Mouse (Mus musculus) embryonic facial prominence, embryonic 13.5 days (tissue): ENCODE results near the gene Olfr1393. TPM values are rescaled to one million over a fixed set of nuclear protein-coding genes. Genes with fewer than 3 reads are reported as not detected.
"Not testable (repeated sequence)": the region's sequence is repeated elsewhere in the genome, so short reads cannot be mapped to it uniquely, and the experiment has no call there.

Experiments used
- ATAC-seq: fragments of 200-750 bp; cut with Nextera tagmentation; 2 replicates; pipeline ENCODE4 v1.8.0; 2017; ENCODE audit warnings: low read depth; ENCODE audit not compliant: insufficient number of reproducible peaks, insufficient read depth, low FRiP score, low TSS enrichment
- H3K27ac ChIP-seq: fragments of 300-500 bp; sonication (generic); 2 replicates; pipeline ENCODE4 v1.5.1; 2015; ENCODE audit warnings: moderate library complexity, mild to moderate bottlenecking, inconsistent platforms
- H3K27me3 ChIP-seq: fragments of 300-500 bp; sonication (generic); 2 replicates; pipeline ENCODE4 v1.6.1; 2015; ENCODE audit warnings: mild to moderate bottlenecking, inconsistent platforms
- H3K36me3 ChIP-seq: fragments of 300-500 bp; sonication (generic); 2 replicates; pipeline ENCODE4 v1.6.1; 2015; ENCODE audit warnings: mild to moderate bottlenecking, inconsistent platforms
- H3K4me1 ChIP-seq: fragments of 300-500 bp; sonication (generic); 2 replicates; pipeline ENCODE4 v1.6.1; 2015; ENCODE audit warnings: inconsistent platforms
- H3K4me2 ChIP-seq: fragments of 300-500 bp; sonication (generic); 2 replicates; pipeline ENCODE4 v1.6.1; 2015; ENCODE audit warnings: moderate library complexity, mild to moderate bottlenecking, inconsistent platforms
- H3K4me3 ChIP-seq: fragments of 300-500 bp; sonication (generic); 2 replicates; pipeline ENCODE4 v1.5.1; 2015; ENCODE audit warnings: mild to moderate bottlenecking, inconsistent platforms
- H3K9ac ChIP-seq: fragments of 300-500 bp; sonication (generic); 2 replicates; pipeline ENCODE4 v1.6.1; 2015; ENCODE audit warnings: mild to moderate bottlenecking, inconsistent platforms
- H3K9me3 ChIP-seq: fragments of 300-500 bp; sonication (generic); 2 replicates; pipeline ENCODE4 v1.6.1; 2016; ENCODE audit warnings: inconsistent platforms
- WGBS: fragments of 180-500 bp; shearing (Covaris S2); methylation state at CpG from one replicate; pipeline ENCODE4 v1.1.7; 2015; ENCODE audit warnings: mixed read lengths; 5-methylcytosine and 5-hydroxymethylcytosine counted together
- polyA plus RNA-seq: library from polyadenylated mRNA; unstranded; fragments of >200 nt; fragmentation: Nextera tagmentation; extraction: Ambion mirVana; gene quantifications from 2 replicates; pipeline ENCODE4 v1.2.1, GENCODE M21; 2015

Olfr1393 gene
- polyA plus RNA-seq, 1 experiment from 2014 or later, result not detected

GRCm38 (mm10) chr11:49267970-49268579, 10.0 kb upstream of the Olfr1393 start:
- no peaks in the 10 kb centered on the region for H3K4me1 ChIP-seq
- no peak overlapping the region for H3K9ac ChIP-seq
- no peaks in the 10 kb centered on the region for H3K9me3 ChIP-seq
- WGBS, result 86% methylated on average over 15 of the region's 15 CpGs
- H3K4me3 ChIP-seq, result no peak overlapping the region
- no peak overlapping the region for H3K27ac ChIP-seq
- no peaks in the 10 kb centered on the region for H3K27me3 ChIP-seq
- H3K36me3 ChIP-seq, result peaks cover 15% of the 10 kb centered on the region
- ATAC-seq, result no peak
- H3K4me2 ChIP-seq, result no peak overlapping the region

- 91% methylated on average over 9 of the region's 9 CpGs for WGBS
- Histone ChIP-seq H3K27ac (no peak overlapping the region), H3K27me3 (no peaks in the 10 kb centered on the region), H3K4me2 (no peak overlapping the region), H3K4me3 (no peak overlapping the region), H3K4me1 (no peaks in the 10 kb centered on the region), H3K9me3 (no peaks in the 10 kb centered on the region), H3K9ac (no peak overlapping the region), H3K36me3 (peaks cover 5% of the 10 kb centered on the region; the same call in 1 of the 2 replicates)
- ATAC-seq, result no peak
Measured at GRCm38 (mm10) chr11:49269761-49270160, 8.3 kb upstream of the Olfr1393 start.

- ATAC-seq, result no peak
- no peak overlapping the region for H3K27ac ChIP-seq
- H3K36me3 ChIP-seq, result no peaks in the 10 kb centered on the region
- 89% methylated on average over 4 of the region's 4 CpGs for WGBS
- H3K4me2 ChIP-seq, result no peak overlapping the region
- H3K4me1 ChIP-seq, result no peaks in the 10 kb centered on the region
- H3K9me3 ChIP-seq, result no peaks in the 10 kb centered on the region
- H3K9ac ChIP-seq, result no peak overlapping the region
- no peaks in the 10 kb centered on the region for H3K27me3 ChIP-seq
- no peak overlapping the region for H3K4me3 ChIP-seq
Measured at GRCm38 (mm10) chr11:49270368-49270767, 7.7 kb upstream of the Olfr1393 start.

GRCm38 (mm10) chr11:49271334-49271733, 6.8 kb upstream of the Olfr1393 start:
- H3K27ac ChIP-seq, result no peak overlapping the region
- no peak overlapping the region for H3K9ac ChIP-seq
- WGBS, result 26% methylated on average over 7 of the region's 7 CpGs
- no peaks in the 10 kb centered on the region for H3K4me1 ChIP-seq
- H3K27me3 ChIP-seq, result no peaks in the 10 kb centered on the region
- H3K4me3 ChIP-seq, result no peak overlapping the region
- H3K4me2 ChIP-seq, result no peak overlapping the region
- no peaks in the 10 kb centered on the region for H3K36me3 ChIP-seq
- no peaks in the 10 kb centered on the region for H3K9me3 ChIP-seq
- no peak for ATAC-seq

GRCm38 (mm10) chr11:49273834-49274519, 4.1 kb upstream of the Olfr1393 start:
- Histone ChIP-seq H3K4me1 (no peaks in the 10 kb centered on the region), H3K36me3 (no peaks in the 10 kb centered on the region), H3K27me3 (no peaks in the 10 kb centered on the region), H3K9ac (no peak overlapping the region; the same call in 1 of the 2 replicates), H3K27ac (no peak overlapping the region), H3K4me3 (no peak overlapping the region), H3K4me2 (no peak overlapping the region), H3K9me3 (no peaks in the 10 kb centered on the region)
- 67% methylated on average over 11 of the region's 11 CpGs for WGBS
- ATAC-seq, result no peak

GRCm38 (mm10) chr11:49284982-49285381, 6.9 kb downstream of the Olfr1393 start, which contains the start of gene Olfr1392:
Gene Olfr1392 (plus strand): TSS chr11:49285282.
- H3K27me3 ChIP-seq, H3K4me1 ChIP-seq, H3K4me2 ChIP-seq, H3K4me3 ChIP-seq, ATAC-seq, H3K27ac ChIP-seq, H3K36me3 ChIP-seq, H3K9me3 ChIP-seq, H3K9ac ChIP-seq: not testable (repeated sequence)
- WGBS, result 47% methylated on average over 1 of the region's 1 CpGs

- Histone ChIP-seq H3K27ac (no peak overlapping the region), H3K27me3 (no peaks in the 10 kb centered on the region), H3K9me3 (no peaks in the 10 kb centered on the region), H3K9ac (no peak overlapping the region), H3K36me3 (no peaks in the 10 kb centered on the region), H3K4me3 (no peak overlapping the region), H3K4me1 (no peaks in the 10 kb centered on the region), H3K4me2 (no peak overlapping the region)
- WGBS, result 69% methylated on average over 2 of the region's 2 CpGs
- ATAC-seq, result no peak
Measured at GRCm38 (mm10) chr11:49287251-49287650, 9.1 kb downstream of the Olfr1393 start.

GRCm38 (mm10) chr11:49292777-49293176, 14.7 kb downstream of the Olfr1393 start:
- Histone ChIP-seq H3K4me2 (no peak overlapping the region), H3K36me3 (no peaks in the 10 kb centered on the region), H3K4me3 (no peak overlapping the region), H3K27me3 (no peaks in the 10 kb centered on the region), H3K27ac (no peak overlapping the region), H3K9me3 (no peaks in the 10 kb centered on the region), H3K9ac (no peak overlapping the region), H3K4me1 (no peaks in the 10 kb centered on the region)
- WGBS, result 74% methylated on average over 3 of the region's 3 CpGs
- ATAC-seq, result no peak

- ATAC-seq, result no peak
- Histone ChIP-seq H3K9me3 (no peaks in the 10 kb centered on the region), H3K4me3 (no peak within 1 kb of the TSS), H3K36me3 (no peaks in the 10 kb centered on the region), H3K27me3 (no peaks in the 10 kb centered on the region), H3K4me1 (no peaks in the 10 kb centered on the region), H3K4me2 (no peak within 1 kb of the TSS), H3K9ac (no peak within 1 kb of the TSS), H3K27ac (no peak within 1 kb of the TSS)
Measured at GRCm38 (mm10) chr11:49304441-49304840, 26.3 kb downstream of the Olfr1393 start, which contains the start of gene Olfr10. Gene Olfr10 (plus strand): TSS chr11:49304741.

GRCm38 (mm10) chr11:49308547-49308946, 30.4 kb downstream of the Olfr1393 start:
- H3K4me2 ChIP-seq, H3K9ac ChIP-seq, H3K27ac ChIP-seq, ATAC-seq, H3K36me3 ChIP-seq, H3K4me1 ChIP-seq, H3K27me3 ChIP-seq, H3K9me3 ChIP-seq, H3K4me3 ChIP-seq: not testable (repeated sequence)
- 82% methylated on average over 5 of the region's 5 CpGs for WGBS

GRCm38 (mm10) chr11:49322442-49322841, 44.3 kb downstream of the Olfr1393 start, which contains the start of gene Olfr1391:
Gene Olfr1391 (plus strand): TSS chr11:49322742.
- Histone ChIP-seq H3K4me1 (no peaks in the 10 kb centered on the region), H3K9ac (no peak within 1 kb of the TSS), H3K27ac (no peak within 1 kb of the TSS), H3K4me3 (no peak within 1 kb of the TSS), H3K27me3 (no peaks in the 10 kb centered on the region), H3K4me2 (no peak within 1 kb of the TSS), H3K9me3 (no peaks in the 10 kb centered on the region), H3K36me3 (no peaks in the 10 kb centered on the region)
- no peak for ATAC-seq
- 69% methylated on average over 2 of the region's 2 CpGs for WGBS

GRCm38 (mm10) chr11:49326726-49327125, 48.6 kb downstream of the Olfr1393 start:
- Histone ChIP-seq H3K9ac (no peak overlapping the region), H3K36me3 (no peaks in the 10 kb centered on the region), H3K27ac (no peak overlapping the region), H3K9me3 (no peaks in the 10 kb centered on the region), H3K27me3 (no peaks in the 10 kb centered on the region), H3K4me3 (no peak overlapping the region), H3K4me2 (no peak overlapping the region), H3K4me1 (no peaks in the 10 kb centered on the region)
- no peak for ATAC-seq
- WGBS, result 77% methylated on average over 3 of the region's 3 CpGs
